15 mouse cellular contexts compared by ENCODE assay signal in genomic region chr12:81530587-81530986, GRCm38 (mm10). TPM values are rescaled to one million over a fixed set of nuclear protein-coding genes. Genes with fewer than 3 reads are reported as not detected.
A peak's percentile ranks its signal among the peaks of the same experiment; 100 is the strongest.
DNase-seq lines count a peak whose midpoint lies in the region; ATAC-seq and TF ChIP-seq lines count a peak whose summit lies in the region.
"Not testable (repeated sequence)": the region's sequence is repeated elsewhere in the genome, so short reads cannot be mapped to it uniquely, and the experiment has no call there.
"Had no signal": no experiment of that assay in that cellular context is flagged by ENCODE, and none has a peak within 500 bp of the region (broad histone marks: within the 10 kb centered on the region; RNA-seq: fewer than 3 reads in every experiment).

No protein-coding gene starts in this region.

- not testable (repeated sequence) for H3K9me3 ChIP-seq in ES-Bruce4 (replicated peaks; ENCODE audit: control insufficient read depth, insufficient read depth, low read length, poor library complexity, severe bottlenecking); lung, postnatal 0 days (ENCODE audit: low read length)

- TF ChIP-seq CTCF in ES-Bruce4 (IDR thresholded peaks at IDR 0.05; ENCODE audit: low read depth, low read length) = not testable (repeated sequence)
- 0 out of 2 replicates have a peak, but pooled peaks have one; percentile 6 for TF ChIP-seq CTCF in lung, postnatal 0 days (IDR thresholded peaks at IDR 0.05)

- TF ChIP-seq POLR2A in ES-Bruce4 (IDR thresholded peaks at IDR 0.05; ENCODE audit: insufficient read depth, low read length) = not testable (repeated sequence)

- not testable (repeated sequence) for TF ChIP-seq EP300 in ES-Bruce4 (IDR thresholded peaks at IDR 0.05; ENCODE audit: insufficient read depth, low read depth, low read length); lung, postnatal 0 days (IDR thresholded peaks at IDR 0.05)

- 82% methylated on average over 5 of the region's 8 CpGs for WGBS in lung, postnatal 0 days

- H3K9ac ChIP-seq in ES-Bruce4 (ENCODE audit: low read depth, poor library complexity, severe bottlenecking); lung, postnatal 0 days (replicated peaks; ENCODE audit: low read depth): not testable (repeated sequence)

- DNase-seq in 3T3-L1 (ENCODE audit: low read depth, low spot score) (peak; percentile 27), R1 (ENCODE audit: low read depth, low spot score) (peak; percentile 63)
- DNase-seq in induced T-regulatory cell, adult 2 months (ENCODE audit: low read depth) = peak; percentile 20
- not testable (repeated sequence) for DNase-seq in lung, postnatal 0 days (ENCODE audit: low spot score)
- DNase-seq in retina, postnatal 1 day = peak; percentile 10

- H3K36me3 ChIP-seq in ES-Bruce4 (ENCODE audit: control insufficient read depth, insufficient read depth, low read length, poor library complexity, severe bottlenecking); lung, postnatal 0 days (ENCODE audit: insufficient read depth, low read length): not testable (repeated sequence)

- ATAC-seq in granulocyte monocyte progenitor cell, adult 5-6 weeks (replicated peaks; ENCODE audit: poor library complexity, severe bottlenecking) = 0 out of 2 replicates have a peak, but pooled peaks have one; percentile 19
- ATAC-seq in lung, postnatal 0 days = not testable (repeated sequence)

- H3K4me1 ChIP-seq in ES-Bruce4 (ENCODE audit: control insufficient read depth, insufficient read depth, low read length); lung, postnatal 0 days (ENCODE audit: insufficient read depth, low read depth, low read length): not testable (repeated sequence)

- not testable (repeated sequence) for H3K27ac ChIP-seq in ES-Bruce4 (ENCODE audit: insufficient read depth, low read length); lung, postnatal 0 days (ENCODE audit: low read length)

- H3K27me3 ChIP-seq in ES-Bruce4 (ENCODE audit: control insufficient read depth, insufficient read depth, low read length, poor library complexity, severe bottlenecking); lung, postnatal 0 days (replicated peaks; ENCODE audit: insufficient read depth, low read length): not testable (repeated sequence)

- not testable (repeated sequence) for H3K4me2 ChIP-seq in lung, postnatal 0 days (replicated peaks; ENCODE audit: low read depth, low read length)

- H3K4me3 ChIP-seq in ES-Bruce4 (ENCODE audit: low read depth, low read length) = peak overlapping the region; percentile 4; the same call in 1 of the 2 replicates
- not testable (repeated sequence) for H3K4me3 ChIP-seq in lung, postnatal 0 days (ENCODE audit: low read depth, low read length)

RNA-seq across cellular contexts. Expression of gene Gm20498, which starts 2.1 kb away (rescaled TPM):
- 17.0 and 26.8 TPM in 2 replicates for polyA plus RNA-seq in ES-Bruce4 (2011; ENCODE audit: insufficient read depth, insufficient read length, low read depth, missing spikeins)
- 7.9 and 13.8 TPM in 2 replicates for total RNA-seq in granulocyte monocyte progenitor cell, adult 5-6 weeks (2014; fragmentation: Nextera tagmentation)
- total RNA-seq in granulocyte monocyte progenitor cell, adult 5-6 weeks (2017) = 33.1 and 34.2 TPM in 2 replicates
- 17.6 and 19.0 TPM in 2 replicates for polyA plus RNA-seq in lung, postnatal 0 days (2015; fragmentation: Nextera tagmentation; extraction: Ambion mirVana)

RNA-seq across cellular contexts. Expression of gene Synj2bp, which starts 2.1 kb away (rescaled TPM):
- 38.3 and 43.0 TPM in 2 replicates for polyA plus RNA-seq in ES-Bruce4 (2011; ENCODE audit: insufficient read depth, insufficient read length, low read depth, missing spikeins)
- total RNA-seq in granulocyte monocyte progenitor cell, adult 5-6 weeks (2014; fragmentation: Nextera tagmentation) = 26.1 and 41.5 TPM in 2 replicates
- total RNA-seq in granulocyte monocyte progenitor cell, adult 5-6 weeks (2017) = 35.6 and 46.6 TPM in 2 replicates
- polyA plus RNA-seq in lung, postnatal 0 days (2015; fragmentation: Nextera tagmentation; extraction: Ambion mirVana) = 27.5 and 31.9 TPM in 2 replicates

RNA-seq across cellular contexts. Expression of gene Adam21, which starts 37.7 kb away (rescaled TPM):
- 0.30 TPM in 1 of 2 replicates, not detected in the other for polyA plus RNA-seq in ES-Bruce4 (2011; ENCODE audit: insufficient read depth, insufficient read length, low read depth, missing spikeins)
- total RNA-seq in granulocyte monocyte progenitor cell, adult 5-6 weeks (2014; fragmentation: Nextera tagmentation) = not detected in 2 replicates
- not detected in 2 replicates for total RNA-seq in granulocyte monocyte progenitor cell, adult 5-6 weeks (2017)
- 0.05 and 0.06 TPM in 2 replicates for polyA plus RNA-seq in lung, postnatal 0 days (2015; fragmentation: Nextera tagmentation; extraction: Ambion mirVana)
- total RNA-seq: adrenal gland, adult 2 months; adrenal gland, postnatal 36 days; common myeloid progenitor, adult 5-6 weeks; megakaryocyte, adult 5-6 weeks had no signal
- polyA plus RNA-seq: activated CD4-positive, CD25-positive, alpha-beta regulatory T cell, adult 4 months; adrenal gland, adult 2 months; intestine, postnatal 0 days; large intestine, adult 2 months; liver, embryonic 15.5 days had no signal

RNA-seq across cellular contexts. Expression of gene Cox16, which starts 45.7 kb away (rescaled TPM):
- 49.6 and 66.8 TPM in 2 replicates for polyA plus RNA-seq in ES-Bruce4 (2011; ENCODE audit: insufficient read depth, insufficient read length, low read depth, missing spikeins)
- total RNA-seq in granulocyte monocyte progenitor cell, adult 5-6 weeks (2014; fragmentation: Nextera tagmentation) = 80.9 and 149 TPM in 2 replicates
- 137 and 190 TPM in 2 replicates for total RNA-seq in granulocyte monocyte progenitor cell, adult 5-6 weeks (2017)
- polyA plus RNA-seq in lung, postnatal 0 days (2015; fragmentation: Nextera tagmentation; extraction: Ambion mirVana) = 144 and 148 TPM in 2 replicates
